Mouse (Mus musculus): ENCODE data around the gene Ankrd55. TPM values are rescaled to one million over a fixed set of nuclear protein-coding genes. Genes with fewer than 3 reads are reported as not detected.

Gene Ankrd55
- polyA plus RNA-seq, 2 experiments: 1.0 to 1.6 TPM

DNA sequence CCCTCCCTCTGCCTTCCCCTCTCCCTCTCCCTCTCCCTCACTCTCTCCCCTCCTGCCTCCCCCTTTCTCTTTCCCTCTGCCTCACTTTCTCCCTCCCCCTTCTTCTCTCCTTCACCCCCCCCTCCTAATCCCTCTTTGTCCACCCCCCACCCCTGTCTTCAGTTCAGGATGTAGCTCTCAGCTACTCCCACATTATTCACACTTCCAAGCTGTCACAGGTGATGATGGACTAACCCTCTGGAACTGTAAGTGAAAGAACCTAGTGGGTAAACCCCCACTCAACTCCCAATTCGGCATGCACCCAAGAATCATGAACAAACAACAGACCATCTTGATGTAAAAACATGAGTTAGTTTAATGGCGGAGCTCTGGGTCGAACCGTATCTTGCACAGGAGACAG is 122.2 kb downstream of the Ankrd55 start:
- 93% methylated on average over 4 of the region's 4 CpGs for WGBS
- ATAC-seq (ENCODE audit: low FRiP score, low read depth) (no peak), DNase-seq (ENCODE audit: low spot score) (no peak)
- Histone ChIP-seq H3K9me3 (ENCODE audit: control insufficient read depth, low read length) (no peaks in the 10 kb centered on the region), H3K9ac (ENCODE audit: low read depth, low read length, severe bottlenecking) (no peak overlapping the region), H3K4me3 (replicated peaks; ENCODE audit: low read length) (no peak overlapping the region), H3K27me3 (ENCODE audit: control insufficient read depth, insufficient read depth, low read length) (no peaks in the 10 kb centered on the region), H3K4me2 (replicated peaks; ENCODE audit: low read depth, low read length, severe bottlenecking) (no peak overlapping the region), H3K4me1 (ENCODE audit: control insufficient read depth, insufficient read depth, low read length) (peaks cover 2% of the 10 kb centered on the region; the same call in 1 of the 2 replicates), H3K36me3 (ENCODE audit: control insufficient read depth, insufficient read depth, low read length) (no peaks in the 10 kb centered on the region), H3K27ac (replicated peaks; ENCODE audit: low read depth, low read length) (no peak overlapping the region)
- no peak for TF ChIP-seq POLR2A (IDR thresholded peaks at IDR 0.05; ENCODE audit: borderline replicate concordance, extremely low read depth, insufficient read depth, insufficient read length)

DNA sequence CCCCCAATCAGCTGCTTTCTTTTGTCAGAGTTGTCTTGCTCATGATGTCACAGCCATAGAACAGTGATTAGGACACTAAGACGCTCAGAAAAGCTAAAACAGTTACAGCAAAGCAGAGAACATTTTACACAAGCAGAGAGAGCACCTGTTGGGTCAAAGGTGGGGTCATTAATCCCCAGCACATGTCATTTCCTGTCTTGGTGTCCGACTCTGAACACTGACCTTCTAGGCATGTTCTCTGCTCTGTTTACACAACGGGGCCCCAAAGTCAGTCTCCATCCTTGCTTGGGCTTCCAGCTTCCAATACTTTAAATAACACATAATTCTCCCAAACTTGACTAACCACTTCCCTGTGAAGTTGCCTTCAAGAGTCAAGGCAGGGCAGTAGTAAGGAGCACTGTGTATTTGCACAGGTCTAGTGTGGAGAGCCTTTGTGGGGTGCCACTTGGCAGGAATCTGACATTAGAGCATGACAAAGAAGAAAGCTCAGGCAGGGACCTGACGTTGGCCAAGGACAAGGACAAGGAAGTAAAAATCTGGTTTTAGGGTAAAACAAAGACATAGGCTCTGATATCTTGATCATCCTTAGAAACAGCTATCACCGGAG is 123.1 kb downstream of the Ankrd55 start:
- WGBS: 61% methylated on average over 5 of the region's 5 CpGs
- H3K36me3 ChIP-seq (ENCODE audit: control insufficient read depth, insufficient read depth, low read length): no peaks in the 10 kb centered on the region
- no peak for ATAC-seq (ENCODE audit: low FRiP score, low read depth)
- H3K4me2 ChIP-seq (replicated peaks; ENCODE audit: low read depth, low read length, severe bottlenecking): no peak overlapping the region
- no peak overlapping the region for H3K4me3 ChIP-seq (replicated peaks; ENCODE audit: low read length)
- H3K27me3 ChIP-seq (ENCODE audit: control insufficient read depth, insufficient read depth, low read length): no peaks in the 10 kb centered on the region
- no peak for TF ChIP-seq POLR2A (IDR thresholded peaks at IDR 0.05; ENCODE audit: borderline replicate concordance, extremely low read depth, insufficient read depth, insufficient read length)
- no peak overlapping the region for H3K27ac ChIP-seq (replicated peaks; ENCODE audit: low read depth, low read length)
- H3K9ac ChIP-seq (ENCODE audit: low read depth, low read length, severe bottlenecking): no peak overlapping the region
- H3K4me1 ChIP-seq (ENCODE audit: control insufficient read depth, insufficient read depth, low read length): peaks cover 6% of the 10 kb centered on the region
- no peak for DNase-seq (ENCODE audit: low spot score)
- H3K9me3 ChIP-seq (ENCODE audit: control insufficient read depth, low read length): no peaks in the 10 kb centered on the region

DNA sequence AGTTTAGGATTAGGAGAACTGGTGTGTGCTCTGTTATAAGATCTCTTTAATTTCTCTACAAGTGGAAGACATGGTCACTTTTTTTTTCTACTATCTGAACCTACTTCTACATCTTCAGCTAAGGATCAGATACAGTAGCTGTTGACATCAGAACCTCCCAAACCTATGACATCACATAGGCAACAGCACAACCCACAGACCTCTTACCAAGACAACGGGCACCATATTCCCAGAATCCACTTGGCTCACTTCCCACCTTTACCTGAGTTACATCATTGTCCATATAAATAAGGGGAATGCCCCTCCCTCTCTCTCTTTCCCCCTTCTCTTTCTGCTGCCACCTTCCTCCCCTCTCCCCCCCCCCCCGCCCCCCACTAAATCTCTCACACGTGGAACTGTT is 124.0 kb downstream of the Ankrd55 start:
- Histone ChIP-seq H3K9me3 (ENCODE audit: control insufficient read depth, low read length) (no peaks in the 10 kb centered on the region), H3K27ac (replicated peaks; ENCODE audit: low read depth, low read length) (no peak overlapping the region), H3K4me2 (replicated peaks; ENCODE audit: low read depth, low read length, severe bottlenecking) (no peak overlapping the region), H3K4me1 (ENCODE audit: control insufficient read depth, insufficient read depth, low read length) (peaks cover 15% of the 10 kb centered on the region), H3K36me3 (ENCODE audit: control insufficient read depth, insufficient read depth, low read length) (no peaks in the 10 kb centered on the region), H3K27me3 (ENCODE audit: control insufficient read depth, insufficient read depth, low read length) (no peaks in the 10 kb centered on the region), H3K4me3 (replicated peaks; ENCODE audit: low read length) (no peak overlapping the region), H3K9ac (ENCODE audit: low read depth, low read length, severe bottlenecking) (no peak overlapping the region)
- WGBS: 51% methylated on average over 2 of the region's 3 CpGs
- ATAC-seq (ENCODE audit: low FRiP score, low read depth) (no peak), DNase-seq (ENCODE audit: low spot score) (no peak)
- TF ChIP-seq POLR2A (IDR thresholded peaks at IDR 0.05; ENCODE audit: borderline replicate concordance, extremely low read depth, insufficient read depth, insufficient read length): no peak

DNA sequence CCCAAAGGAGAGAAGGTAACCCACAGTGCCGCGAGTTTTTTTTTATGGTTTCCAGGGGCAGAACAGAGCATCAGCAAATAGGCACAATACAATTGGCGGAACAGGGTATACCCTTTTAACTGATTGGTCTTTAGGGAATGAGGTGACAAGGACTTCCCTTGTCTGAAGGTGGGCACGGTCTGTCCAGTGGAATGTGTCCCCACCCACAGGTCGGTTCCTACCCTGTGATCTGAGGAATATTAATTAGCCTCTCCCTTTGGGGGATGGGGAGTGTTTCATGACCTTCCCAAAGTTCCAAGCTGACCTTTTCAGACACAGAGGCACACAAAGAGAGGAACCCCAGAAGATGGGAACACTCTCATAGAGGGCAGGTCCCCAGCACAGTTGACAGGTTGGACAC is 124.6 kb downstream of the Ankrd55 start:
- no peak overlapping the region for H3K4me3 ChIP-seq (replicated peaks; ENCODE audit: low read length)
- no peak for ATAC-seq (ENCODE audit: low FRiP score, low read depth)
- H3K36me3 ChIP-seq (ENCODE audit: control insufficient read depth, insufficient read depth, low read length): no peaks in the 10 kb centered on the region
- no peak overlapping the region for H3K27ac ChIP-seq (replicated peaks; ENCODE audit: low read depth, low read length)
- WGBS: 50% methylated on average over 5 of the region's 5 CpGs
- TF ChIP-seq POLR2A (IDR thresholded peaks at IDR 0.05; ENCODE audit: borderline replicate concordance, extremely low read depth, insufficient read depth, insufficient read length): no peak
- H3K4me1 ChIP-seq (ENCODE audit: control insufficient read depth, insufficient read depth, low read length): peaks cover 16% of the 10 kb centered on the region
- no peaks in the 10 kb centered on the region for H3K27me3 ChIP-seq (ENCODE audit: control insufficient read depth, insufficient read depth, low read length)
- no peak overlapping the region for H3K9ac ChIP-seq (ENCODE audit: low read depth, low read length, severe bottlenecking)
- DNase-seq (ENCODE audit: low spot score): no peak
- no peaks in the 10 kb centered on the region for H3K9me3 ChIP-seq (ENCODE audit: control insufficient read depth, low read length)
- H3K4me2 ChIP-seq (replicated peaks; ENCODE audit: low read depth, low read length, severe bottlenecking): no peak overlapping the region

DNA sequence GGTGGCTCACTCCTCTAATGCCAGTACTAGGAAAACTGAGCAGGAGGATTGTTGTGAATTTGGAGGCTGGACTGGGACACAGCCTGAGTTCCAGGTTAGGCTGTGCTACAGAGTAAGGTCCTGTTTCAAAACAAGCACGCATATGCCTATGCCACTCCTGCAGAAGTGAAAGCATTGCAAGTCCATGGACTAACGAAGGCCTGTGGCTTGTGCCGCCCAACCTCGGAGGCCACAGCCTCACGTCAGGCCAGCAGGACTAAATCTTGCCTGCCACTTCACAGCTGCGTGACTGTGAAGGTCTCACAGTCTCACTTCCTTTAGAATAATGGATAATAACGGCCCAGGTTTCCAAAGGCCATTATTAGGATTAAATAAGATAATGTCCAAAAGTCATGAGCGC is 125.4 kb downstream of the Ankrd55 start:
- Histone ChIP-seq H3K4me2 (replicated peaks; ENCODE audit: low read depth, low read length, severe bottlenecking) (no peak overlapping the region), H3K4me3 (replicated peaks; ENCODE audit: low read length) (no peak overlapping the region), H3K4me1 (ENCODE audit: control insufficient read depth, insufficient read depth, low read length) (peaks cover 16% of the 10 kb centered on the region), H3K9me3 (ENCODE audit: control insufficient read depth, low read length) (no peaks in the 10 kb centered on the region), H3K27ac (replicated peaks; ENCODE audit: low read depth, low read length) (no peak overlapping the region), H3K36me3 (ENCODE audit: control insufficient read depth, insufficient read depth, low read length) (no peaks in the 10 kb centered on the region), H3K9ac (ENCODE audit: low read depth, low read length, severe bottlenecking) (no peak overlapping the region), H3K27me3 (ENCODE audit: control insufficient read depth, insufficient read depth, low read length) (no peaks in the 10 kb centered on the region)
- 67% methylated on average over 8 of the region's 8 CpGs for WGBS
- DNase-seq (ENCODE audit: low spot score): no peak
- ATAC-seq (ENCODE audit: low FRiP score, low read depth): no peak
- TF ChIP-seq POLR2A (IDR thresholded peaks at IDR 0.05; ENCODE audit: borderline replicate concordance, extremely low read depth, insufficient read depth, insufficient read length): no peak

DNA sequence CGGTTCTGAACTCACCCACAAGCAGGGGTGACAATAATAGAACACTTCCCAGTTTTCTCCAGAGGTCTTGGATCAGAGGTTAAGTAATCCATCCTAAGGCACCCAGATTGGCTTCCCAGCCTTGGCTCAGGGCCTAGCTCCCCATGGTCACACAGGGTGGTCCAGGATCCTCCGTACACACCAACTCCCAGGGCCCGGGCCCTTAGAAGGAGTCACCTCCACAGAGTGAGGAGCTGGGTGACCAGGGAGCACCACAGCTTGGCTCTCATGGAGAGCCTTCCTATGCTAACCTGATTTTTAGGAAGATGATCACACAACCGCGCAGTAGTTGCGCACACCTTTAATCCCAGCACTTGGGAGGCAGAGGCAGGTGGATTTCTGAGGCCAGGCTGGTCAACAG is 127.6 kb downstream of the Ankrd55 start:
- 84% methylated on average over 6 of the region's 6 CpGs for WGBS

More for the DNA sequence above, 127.6 kb downstream of the Ankrd55 start:
- H3K4me2 ChIP-seq (replicated peaks; ENCODE audit: low read depth, low read length, severe bottlenecking): no peak overlapping the region
- no peaks in the 10 kb centered on the region for H3K9me3 ChIP-seq (ENCODE audit: control insufficient read depth, low read length)
- no peak overlapping the region for H3K9ac ChIP-seq (ENCODE audit: low read depth, low read length, severe bottlenecking)
- no peaks in the 10 kb centered on the region for H3K36me3 ChIP-seq (ENCODE audit: control insufficient read depth, insufficient read depth, low read length)
- H3K27ac ChIP-seq (replicated peaks; ENCODE audit: low read depth, low read length): peak overlapping the region; percentile 56
- H3K27me3 ChIP-seq (ENCODE audit: control insufficient read depth, insufficient read depth, low read length): no peaks in the 10 kb centered on the region
- no peak overlapping the region for H3K4me3 ChIP-seq (replicated peaks; ENCODE audit: low read length)
- H3K4me1 ChIP-seq (ENCODE audit: control insufficient read depth, insufficient read depth, low read length): peaks cover 16% of the 10 kb centered on the region
- DNase-seq (ENCODE audit: low spot score) (no peak), ATAC-seq (ENCODE audit: low FRiP score, low read depth) (no peak)
- TF ChIP-seq POLR2A (IDR thresholded peaks at IDR 0.05; ENCODE audit: borderline replicate concordance, extremely low read depth, insufficient read depth, insufficient read length): no peak

Data from limb, embryonic 14.5 days (tissue).